Mouse (Mus musculus) forebrain, embryonic 15.5 days (tissue): Measurements from ENCODE around the gene Olfr1061. TPM values are rescaled to one million over a fixed set of nuclear protein-coding genes. Genes with fewer than 3 reads are reported as not detected.

ENCODE experiments used
- polyA plus RNA-seq: library from polyadenylated mRNA; unstranded; fragments of >200 nt; fragmentation: Nextera tagmentation; extraction: Ambion mirVana; gene quantifications from 2 replicates; pipeline ENCODE4 v1.2.1, GENCODE M21; 2015

Olfr1061 gene
- polyA plus RNA-seq, 1 experiment from 2014 or later = not detected

Other genes starting within 250 kb of the Olfr1061 start
- not detected in 2 replicates for gene Olfr1043, start 246.5 kb downstream of the Olfr1061 start, polyA plus RNA-seq
- gene Olfr1044, start 236.2 kb downstream of the Olfr1061 start, polyA plus RNA-seq = not detected in 2 replicates
- not detected in 2 replicates for gene Olfr52, start 228.4 kb downstream of the Olfr1061 start, polyA plus RNA-seq
- gene Olfr1045, start 211.0 kb downstream of the Olfr1061 start, polyA plus RNA-seq = not detected in 2 replicates
- not detected in 2 replicates for gene Olfr1046, start 194.7 kb downstream of the Olfr1061 start, polyA plus RNA-seq
- gene Olfr1047, start 182.6 kb downstream of the Olfr1061 start, polyA plus RNA-seq = not detected in 2 replicates
- gene Olfr1048, start 173.8 kb downstream of the Olfr1061 start, polyA plus RNA-seq = not detected in 2 replicates
- not detected in 2 replicates for gene Olfr1049, start 155.7 kb downstream of the Olfr1061 start, polyA plus RNA-seq
- not detected in 2 replicates for gene Olfr1051, start 135.0 kb downstream of the Olfr1061 start, polyA plus RNA-seq
- not detected in 2 replicates for gene Olfr1052, start 121.6 kb downstream of the Olfr1061 start, polyA plus RNA-seq
- not detected in 2 replicates for gene Olfr1053, start 98.8 kb downstream of the Olfr1061 start, polyA plus RNA-seq
- not detected in 2 replicates for gene Olfr1054, start 78.6 kb downstream of the Olfr1061 start, polyA plus RNA-seq
- not detected in 2 replicates for gene Olfr1055, start 63.8 kb downstream of the Olfr1061 start, polyA plus RNA-seq
- not detected in 2 replicates for gene Olfr1056, start 51.6 kb downstream of the Olfr1061 start, polyA plus RNA-seq
- not detected in 2 replicates for gene Olfr1057, start 35.7 kb downstream of the Olfr1061 start, polyA plus RNA-seq
- gene Olfr1058, start 25.5 kb downstream of the Olfr1061 start, polyA plus RNA-seq = not detected in 2 replicates
- gene Olfr1062, start 12.7 kb upstream of the Olfr1061 start, polyA plus RNA-seq = not detected in 2 replicates
- gene Olfr1065, start 36.5 kb upstream of the Olfr1061 start, polyA plus RNA-seq = not detected in 2 replicates
- gene Olfr1066, start 42.2 kb upstream of the Olfr1061 start, polyA plus RNA-seq = not detected in 2 replicates
- gene Olfr228, start 73.3 kb upstream of the Olfr1061 start, polyA plus RNA-seq = not detected in 2 replicates
- not detected in 2 replicates for gene Olfr1076, start 94.4 kb upstream of the Olfr1061 start, polyA plus RNA-seq
- not detected in 2 replicates for gene Olfr1079, start 128.4 kb upstream of the Olfr1061 start, polyA plus RNA-seq
- not detected in 2 replicates for gene Olfr1080, start 144.2 kb upstream of the Olfr1061 start, polyA plus RNA-seq
- not detected in 2 replicates for gene Olfr1082, start 184.9 kb upstream of the Olfr1061 start, polyA plus RNA-seq
- not detected in 2 replicates for gene Olfr1084, start 225.7 kb upstream of the Olfr1061 start, polyA plus RNA-seq
- gene Olfr1085, start 248.0 kb upstream of the Olfr1061 start, polyA plus RNA-seq = not detected in 2 replicates